Mouse (Mus musculus) G1E (cell line): ENCODE data around the gene Zfp277.

Experiments used
- CTCF ChIP-seq: IDR thresholded peaks from 2 replicates; pipeline ENCODE4 v1.5.1; 2012; ENCODE audit warnings: low read depth, low read length, inconsistent platforms, mixed read lengths
- TAL1 ChIP-seq: conservative IDR thresholded peaks from 2 replicates; pipeline ENCODE4 v1.6.1; 2012; ENCODE audit warnings: low read depth, low read length, inconsistent platforms, mixed read lengths

DNA sequence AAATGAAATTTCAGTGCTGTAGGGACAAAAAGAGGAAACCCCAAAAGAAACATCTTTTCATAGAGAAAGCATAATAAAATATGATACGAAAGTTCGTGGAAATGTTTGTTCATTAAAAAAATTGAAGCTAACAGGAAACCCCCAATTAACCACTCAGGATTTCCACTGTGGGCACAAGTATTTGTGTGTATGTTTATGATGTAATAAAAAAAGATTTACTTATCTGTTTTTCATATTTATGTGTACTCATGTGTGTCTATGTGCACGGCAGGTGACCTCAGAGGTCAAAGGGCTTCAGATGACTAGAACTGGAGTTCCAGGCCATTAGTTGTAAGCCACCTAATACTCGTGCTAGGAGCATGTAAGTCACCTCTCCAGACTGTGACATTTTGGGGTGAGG, 173.0 kb downstream of the Zfp277 start:
- TF ChIP-seq CTCF (no peak), TAL1 (no peak)
